Mouse (Mus musculus) C2C12 (cell line): Measurements from ENCODE around the gene Inpp5f. TPM values are rescaled to one million over a fixed set of nuclear protein-coding genes. Genes with fewer than 3 reads are reported as not detected.
"Not testable (repeated sequence)": the region's sequence is repeated elsewhere in the genome, so short reads cannot be mapped to it uniquely, and the experiment has no call there.

Experiments
- H3K27me3 ChIP-seq: one replicate; pipeline ENCODE4 v1.6.1; 2011; ENCODE audit not compliant: control insufficient read depth, insufficient read depth, insufficient read length
- H3K36me3 ChIP-seq: one replicate; pipeline ENCODE4 v1.6.1; 2011; ENCODE audit not compliant: control insufficient read depth, insufficient read depth
- H3K4me3 ChIP-seq: one replicate; pipeline ENCODE4 v1.5.1; 2011; ENCODE audit warnings: mild to moderate bottlenecking, control low read depth; ENCODE audit not compliant: poor library complexity, insufficient read depth, severe bottlenecking
- H3K79me2 ChIP-seq: one replicate; pipeline ENCODE4 v1.6.1; 2011; ENCODE audit not compliant: control insufficient read depth, insufficient read depth
- H3K79me3 ChIP-seq: one replicate; pipeline ENCODE4 v1.6.1; 2011; ENCODE audit warnings: low read depth, control low read depth
- H3ac ChIP-seq: one replicate; pipeline ENCODE3; 2011; ENCODE audit warnings: low read depth; ENCODE audit not compliant: control insufficient read depth, insufficient read length
- CEBPB ChIP-seq: IDR thresholded peaks from one replicate; pipeline ENCODE4 v1.6.1; 2011; ENCODE audit warnings: low read depth, mild to moderate bottlenecking, control low read depth, moderate library complexity
- CTCF ChIP-seq: IDR thresholded peaks from one replicate; pipeline ENCODE4 v1.5.1; 2011; ENCODE audit not compliant: control insufficient read depth, insufficient read depth, insufficient read length
- FOSL1 ChIP-seq: IDR thresholded peaks from one replicate; pipeline ENCODE4 v1.8.0; 2011; ENCODE audit warnings: mild to moderate bottlenecking, low read length; ENCODE audit not compliant: poor library complexity, insufficient read depth, severe bottlenecking
- MAX ChIP-seq: IDR thresholded peaks from one replicate; pipeline ENCODE4 v1.6.1; 2011; ENCODE audit warnings: mild to moderate bottlenecking, control low read depth
- MYOD1 ChIP-seq: IDR thresholded peaks from one replicate; pipeline ENCODE4 v1.6.1; 2011; ENCODE audit warnings: low read depth; ENCODE audit not compliant: control insufficient read depth, insufficient read length
- MYOG ChIP-seq: IDR thresholded peaks from one replicate; pipeline ENCODE4 v1.6.1; 2011; ENCODE audit not compliant: control insufficient read depth, insufficient read length; ENCODE audit errors: extremely low read depth
- USF1 ChIP-seq: IDR thresholded peaks from one replicate; pipeline ENCODE4 v1.6.1; 2011; ENCODE audit warnings: low read depth, mild to moderate bottlenecking, control low read depth, moderate library complexity
- long read RNA-seq, 2 experiments: library from polyadenylated mRNA; unstranded; transcript quantifications; one replicate each; pipeline ENCODE4 v2.0.0; 2019 to 2020
- polyA plus RNA-seq: library from polyadenylated mRNA; unstranded; fragments of >200 nt; fragmentation: generic; extraction: Trizol; gene quantifications from one replicate; pipeline ENCODE4 v1.2.1, GENCODE M21; 2012; ENCODE audit warnings: missing spikeins

Gene Inpp5f
- polyA plus RNA-seq = 6.1 TPM
- long read RNA-seq, experiment 1, full-length matches to known transcripts = 2 of 48 reads
- long read RNA-seq, experiment 1, partial matches to known transcripts = 1 of 48 reads
- long read RNA-seq, experiment 1, other reads (novel, unspliced or antisense) = 45 of 48 reads
- long read RNA-seq, experiment 2, full-length matches to known transcripts = 22 of 30 reads
- long read RNA-seq, experiment 2, partial matches to known transcripts = 0 of 30 reads
- long read RNA-seq, experiment 2, other reads (novel, unspliced or antisense) = 8 of 30 reads

- H3K27me3 ChIP-seq = no peaks in the 10 kb centered on the region
- TF ChIP-seq MYOG (no peak), MAX (no peak), MYOD1 (no peak), FOSL1 (no peak), CTCF (no peak), USF1 (no peak), CEBPB (no peak)
- H3K4me3 ChIP-seq = peak within 1 kb of the TSS; percentile 63
- peak within 1 kb of the TSS; percentile 92 for H3ac ChIP-seq
- H3K79me3 ChIP-seq = peaks cover 12% of the 10 kb centered on the region
- H3K36me3 ChIP-seq = no peaks in the 10 kb centered on the region
- peaks cover 34% of the 10 kb centered on the region for H3K79me2 ChIP-seq
Measured at GRCm38 (mm10) chr7:128610897-128611798, at the start of gene Inpp5f. Inpp5f (plus strand) TSS chr7:128611328.

DNA sequence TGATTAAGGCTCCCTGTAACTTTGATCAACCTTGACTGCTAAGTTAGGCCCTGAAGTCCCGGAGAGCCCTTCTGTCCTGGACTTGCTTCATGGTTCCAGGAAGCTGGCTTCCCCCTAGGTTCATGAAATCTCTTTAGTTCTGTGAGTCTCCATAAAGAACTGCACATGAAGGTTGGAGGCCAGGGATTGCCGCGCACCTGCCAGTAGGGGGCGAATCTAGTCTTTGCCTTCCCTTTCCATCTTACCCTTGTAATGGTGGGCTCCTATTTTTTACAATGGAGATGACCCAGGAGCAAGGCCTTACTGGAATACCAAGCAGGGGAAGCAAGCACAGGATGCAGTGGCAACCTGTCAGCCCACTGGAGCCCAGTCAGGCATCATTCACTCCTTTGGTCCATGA lies 47.8 kb upstream of the Inpp5f start:
- Histone ChIP-seq H3K79me2 (no peaks in the 10 kb centered on the region), H3K36me3 (no peaks in the 10 kb centered on the region), H3K27me3 (no peaks in the 10 kb centered on the region), H3ac (no peak overlapping the region), H3K4me3 (no peak overlapping the region), H3K79me3 (no peaks in the 10 kb centered on the region)
- TF ChIP-seq FOSL1 = no peak
- TF ChIP-seq CTCF = peak; percentile 23

DNA sequence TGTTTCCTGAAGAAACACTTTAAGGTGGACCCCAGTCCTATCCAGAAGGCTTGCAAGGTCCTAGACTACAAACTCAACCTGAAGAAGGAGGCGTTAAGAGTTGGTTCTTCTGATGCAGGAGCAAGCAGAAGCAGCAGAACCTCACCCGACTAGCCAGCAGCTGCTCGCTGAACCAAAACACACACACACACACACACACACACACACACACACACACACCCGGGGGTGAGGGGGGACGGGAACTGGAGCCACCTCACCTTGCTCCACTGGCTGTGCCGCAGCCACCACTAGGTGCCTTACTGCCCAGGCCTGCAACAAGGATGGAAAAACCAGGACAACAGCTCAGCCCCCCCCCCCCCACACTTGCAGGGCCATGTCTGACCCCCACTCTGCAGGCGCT lies 44.8 kb upstream of the Inpp5f start:
- Histone ChIP-seq H3K79me2 (no peaks in the 10 kb centered on the region), H3K79me3 (no peaks in the 10 kb centered on the region), H3K4me3 (no peak overlapping the region), H3ac (no peak overlapping the region), H3K27me3 (no peaks in the 10 kb centered on the region), H3K36me3 (no peaks in the 10 kb centered on the region)
- TF ChIP-seq CEBPB (no peak), MYOG (no peak), USF1 (no peak), FOSL1 (no peak), CTCF (no peak), MAX (no peak), MYOD1 (no peak)

- TF ChIP-seq MYOG (no peak), MAX (no peak), CTCF (no peak), MYOD1 (no peak), FOSL1 (no peak), CEBPB (no peak), USF1 (no peak)
- no peak overlapping the region for H3K4me3 ChIP-seq
- H3K79me2 ChIP-seq = no peaks in the 10 kb centered on the region
- no peak overlapping the region for H3ac ChIP-seq
- H3K36me3 ChIP-seq = no peaks in the 10 kb centered on the region
- no peaks in the 10 kb centered on the region for H3K27me3 ChIP-seq
- H3K79me3 ChIP-seq = no peaks in the 10 kb centered on the region
Measured at GRCm38 (mm10) chr7:128567561-128568244, 43.4 kb upstream of the Inpp5f start.

- not testable (repeated sequence) for H3K79me3 ChIP-seq, H3ac ChIP-seq, H3K4me3 ChIP-seq, H3K27me3 ChIP-seq, H3K36me3 ChIP-seq, H3K79me2 ChIP-seq
Measured at GRCm38 (mm10) chr7:128569429-128569828, 41.7 kb upstream of the Inpp5f start.
